Mouse (Mus musculus): ENCODE measurements around the gene Vmn1r138.
"Not testable (repeated sequence)": the region's sequence is repeated elsewhere in the genome, so short reads cannot be mapped to it uniquely, and the experiment has no call there.

Vmn1r138 gene

DNA sequence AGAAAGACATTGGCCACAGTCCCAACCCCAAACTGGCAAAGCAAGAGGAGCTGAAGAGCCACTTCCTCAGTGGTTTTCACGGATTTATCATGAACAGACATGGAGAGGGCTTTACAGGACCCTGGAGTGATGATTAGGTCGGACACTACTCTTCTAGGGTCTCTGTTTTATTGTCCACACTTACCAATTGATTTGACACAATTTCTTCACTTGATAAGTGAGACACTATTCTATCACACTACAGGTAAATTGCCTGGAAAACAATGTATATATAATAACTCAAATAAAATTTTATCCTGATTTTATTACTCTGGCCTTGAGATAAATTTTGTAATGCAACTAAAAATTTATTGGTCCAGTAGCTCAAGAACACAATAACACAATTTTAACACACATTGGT lies at the start of gene Vmn1r138:
Gene Vmn1r138, minus strand, starts transcription at position 101 of the 400 bp plus-strand sequence.
- DNase-seq: not testable (repeated sequence)

DNA sequence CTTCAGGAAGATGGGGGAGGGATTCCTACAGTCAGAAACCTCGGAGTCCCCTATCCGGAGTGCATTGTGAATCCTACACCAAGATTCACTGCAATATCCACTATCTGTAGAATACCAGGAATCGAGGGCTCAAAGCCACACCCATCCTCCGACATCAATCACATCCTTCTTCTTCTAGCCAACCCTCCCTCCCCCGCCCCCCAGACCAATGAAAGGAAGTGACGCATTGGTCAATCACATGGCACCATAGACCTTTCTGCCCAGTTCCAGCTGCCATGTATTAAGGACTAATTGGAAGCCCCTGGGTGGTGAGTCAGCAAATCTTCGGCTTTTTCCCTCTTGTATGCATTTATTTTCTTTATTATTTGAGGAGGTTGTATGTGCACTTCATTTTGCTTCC lies 40.1 kb upstream of the Vmn1r138 start, which contains the start of gene Vmn1r139:
Gene Vmn1r139, plus strand, starts transcription at position 301 of the 400 bp plus-strand sequence.
- DNase-seq: not testable (repeated sequence)

DNA sequence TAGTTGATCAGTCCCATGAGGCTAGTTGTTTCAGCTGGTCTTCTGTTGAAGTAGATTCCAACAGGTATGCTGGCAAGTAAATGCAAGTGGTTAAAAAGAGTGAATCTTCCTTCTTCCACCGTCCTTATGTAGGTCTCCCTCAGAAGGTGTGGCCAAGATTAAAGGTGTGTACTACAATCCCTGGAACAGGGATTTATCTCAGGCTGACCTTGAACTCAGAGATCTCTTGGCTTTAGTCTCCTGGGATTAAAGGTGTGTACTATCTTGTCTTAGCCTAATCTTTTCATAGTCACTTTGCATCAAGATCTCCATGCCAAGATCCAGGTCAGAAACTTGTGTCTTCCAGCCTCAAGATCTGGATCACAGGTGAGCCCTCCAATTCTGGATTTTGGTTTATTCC lies 27.5 kb upstream of the Vmn1r138 start, which contains the start of gene Gm6176:
Gene Gm6176, minus strand, starts transcription at position 101 of the 400 bp plus-strand sequence.
- not testable (repeated sequence) for DNase-seq

DNA sequence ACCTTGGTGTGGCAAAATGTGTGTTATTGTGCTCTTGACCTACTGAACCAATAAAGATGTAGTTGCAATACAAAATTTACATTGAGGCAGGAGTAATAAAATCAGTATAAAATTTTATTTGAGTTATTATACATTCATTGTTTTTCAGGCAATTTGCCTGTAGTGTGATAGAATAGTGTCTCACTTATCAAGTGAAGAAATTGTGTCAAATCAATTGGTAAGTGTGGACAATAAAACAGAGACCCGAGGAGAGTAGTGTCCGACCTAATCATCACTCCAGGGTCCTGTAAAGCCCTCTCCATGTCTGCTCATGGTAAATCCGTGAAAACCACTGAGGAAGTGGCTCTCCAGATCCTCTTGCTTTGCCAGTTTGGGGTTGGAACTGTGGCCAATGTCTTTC lies 34.4 kb downstream of the Vmn1r138 start, which contains the start of gene Vmn1r137:
Gene Vmn1r137, plus strand, starts transcription at position 301 of the 400 bp plus-strand sequence.
- DNase-seq: not testable (repeated sequence)
